Mouse (Mus musculus) megakaryocyte, embryonic 14.5 days (primary cell): ENCODE measurements at regions not wholly inside any gene's neighbourhood (a gene's known extent, or its start where the extent isn't known, plus 50 kb on each side); places are given as distances from the start of the nearest gene placed in this dataset.

Experiments used
- H3K27me3 ChIP-seq: replicated peaks from 2 replicates; pipeline ENCODE3; 2012; ENCODE audit warnings: inconsistent platforms
- H3K36me3 ChIP-seq: replicated peaks from 2 replicates; pipeline ENCODE3; 2012; ENCODE audit warnings: low read length, inconsistent platforms, mixed read lengths
- H3K4me1 ChIP-seq: 2 replicates; pipeline ENCODE4 v1.6.1; 2012; ENCODE audit warnings: inconsistent platforms
- H3K4me3 ChIP-seq: replicated peaks from 2 replicates; pipeline ENCODE3; 2012; ENCODE audit warnings: moderate library complexity, mild to moderate bottlenecking, inconsistent platforms
- H3K9me3 ChIP-seq: 2 replicates; pipeline ENCODE4 v1.6.1; 2012; ENCODE audit warnings: inconsistent platforms
- FLI1 ChIP-seq: IDR thresholded peaks from 2 replicates; pipeline ENCODE4 v1.6.1; 2012; ENCODE audit warnings: low read length, inconsistent platforms, mixed read lengths
- GATA1 ChIP-seq: IDR thresholded peaks from 3 replicates; pipeline ENCODE4 v1.6.1; 2012; ENCODE audit warnings: mixed read lengths, low read length, inconsistent platforms, borderline replicate concordance

DNA sequence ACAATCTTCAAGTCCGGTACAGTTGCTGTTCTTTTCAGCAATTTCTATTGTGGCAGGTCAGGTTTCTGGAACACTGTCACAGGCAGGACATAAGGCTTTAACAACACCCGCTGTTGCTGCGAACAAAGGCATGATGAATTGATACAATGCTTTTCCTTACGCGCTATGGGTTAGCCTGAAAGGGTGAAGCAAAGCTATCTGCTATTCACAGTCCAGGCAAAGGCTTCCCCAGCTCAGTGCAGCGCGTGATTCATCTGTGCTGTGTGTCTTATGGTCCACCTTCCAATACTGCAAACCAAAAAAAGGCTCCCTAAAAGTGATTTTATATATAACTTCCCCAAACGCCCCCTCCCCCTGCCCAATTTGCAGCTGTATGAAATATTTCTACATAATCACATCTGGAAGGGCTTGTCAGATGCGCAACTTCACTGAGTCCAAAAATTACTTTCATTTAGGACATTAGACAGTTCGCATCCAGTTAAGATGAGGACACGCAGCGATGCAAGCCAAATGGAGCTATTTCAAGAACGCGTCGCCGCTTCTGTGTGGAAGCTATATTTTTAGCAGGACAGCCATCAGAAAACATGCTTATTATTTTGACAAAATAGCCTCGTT is 1044.3 kb downstream of the Robo2 start:
- no peak overlapping the region for H3K4me3 ChIP-seq
- TF ChIP-seq FLI1 (no peak), GATA1 (no peak)
- no peaks in the 10 kb centered on the region for H3K4me1 ChIP-seq
- H3K36me3 ChIP-seq = no peaks in the 10 kb centered on the region
- peaks cover 26% of the 10 kb centered on the region for H3K9me3 ChIP-seq
- H3K27me3 ChIP-seq = no peaks in the 10 kb centered on the region

GRCm38 (mm10) chr16:73350698-73351097 is 1042.6 kb downstream of the Robo1 start:
- no peak overlapping the region for H3K4me3 ChIP-seq
- no peaks in the 10 kb centered on the region for H3K27me3 ChIP-seq
- H3K9me3 ChIP-seq = no peaks in the 10 kb centered on the region
- no peak for TF ChIP-seq FLI1
- no peak for TF ChIP-seq GATA1
- no peaks in the 10 kb centered on the region for H3K4me1 ChIP-seq
- H3K36me3 ChIP-seq = no peaks in the 10 kb centered on the region

DNA sequence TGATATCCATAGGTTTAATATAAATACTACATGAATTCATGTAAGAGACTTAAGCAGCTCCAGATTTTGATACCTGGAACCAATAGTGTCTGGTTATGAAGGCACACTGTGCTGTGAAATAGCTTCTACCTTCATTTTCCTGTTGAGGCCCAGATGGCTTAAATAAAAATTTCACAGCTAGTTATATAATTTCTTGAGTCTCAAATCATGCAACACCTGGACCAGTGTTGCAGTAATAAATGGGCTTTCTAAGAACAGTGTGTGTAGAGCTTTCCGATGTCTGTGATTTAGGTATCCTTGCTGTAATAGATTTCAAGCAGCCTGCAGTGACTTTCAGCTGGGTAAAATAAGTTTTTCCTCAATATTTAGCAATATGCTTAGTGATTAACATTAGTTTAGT is 1035.8 kb downstream of the Robo1 start:
- no peaks in the 10 kb centered on the region for H3K36me3 ChIP-seq
- TF ChIP-seq GATA1 (no peak), FLI1 (no peak)
- no peaks in the 10 kb centered on the region; the same call in 1 of the 2 replicates for H3K9me3 ChIP-seq
- no peaks in the 10 kb centered on the region for H3K27me3 ChIP-seq
- H3K4me3 ChIP-seq = no peak overlapping the region
- no peaks in the 10 kb centered on the region for H3K4me1 ChIP-seq

- H3K4me3 ChIP-seq = no peak overlapping the region
- no peaks in the 10 kb centered on the region for H3K27me3 ChIP-seq
- H3K9me3 ChIP-seq = no peaks in the 10 kb centered on the region; the same call in 1 of the 2 replicates
- H3K4me1 ChIP-seq = no peaks in the 10 kb centered on the region
- TF ChIP-seq FLI1 (no peak), GATA1 (no peak)
- H3K36me3 ChIP-seq = no peaks in the 10 kb centered on the region
Measured at GRCm38 (mm10) chr16:73343531-73343930, 1035.4 kb downstream of the Robo1 start.

DNA sequence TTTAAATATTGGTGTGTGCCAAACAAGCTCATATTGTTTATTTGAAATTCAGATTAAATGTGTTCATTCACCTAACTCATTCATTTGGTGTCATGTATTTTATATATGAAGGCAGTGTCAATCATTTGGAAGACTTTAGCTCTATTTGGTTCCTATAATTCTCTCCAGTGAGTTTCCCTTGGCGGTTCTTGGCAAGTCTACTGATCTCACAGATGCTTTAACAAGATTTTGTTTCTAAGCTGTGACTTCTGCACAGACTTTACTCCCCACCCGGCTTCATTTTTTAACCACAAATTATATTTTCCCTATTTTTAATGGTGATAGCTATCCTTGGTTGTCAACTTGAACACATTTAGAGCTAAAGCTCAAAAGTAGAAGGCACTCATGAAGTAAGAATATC is 1009.5 kb downstream of the Robo1 start:
- no peaks in the 10 kb centered on the region for H3K9me3 ChIP-seq
- no peak for TF ChIP-seq FLI1
- no peak for TF ChIP-seq GATA1
- H3K4me3 ChIP-seq = no peak overlapping the region
- no peaks in the 10 kb centered on the region for H3K4me1 ChIP-seq
- H3K27me3 ChIP-seq = no peaks in the 10 kb centered on the region
- no peaks in the 10 kb centered on the region for H3K36me3 ChIP-seq

- Histone ChIP-seq H3K4me3 (no peak overlapping the region), H3K36me3 (no peaks in the 10 kb centered on the region), H3K9me3 (no peaks in the 10 kb centered on the region), H3K4me1 (no peaks in the 10 kb centered on the region), H3K27me3 (no peaks in the 10 kb centered on the region)
- no peak for TF ChIP-seq GATA1
- TF ChIP-seq FLI1 = no peak
Measured at GRCm38 (mm10) chr16:73310096-73310495, 1002.0 kb downstream of the Robo1 start.

DNA sequence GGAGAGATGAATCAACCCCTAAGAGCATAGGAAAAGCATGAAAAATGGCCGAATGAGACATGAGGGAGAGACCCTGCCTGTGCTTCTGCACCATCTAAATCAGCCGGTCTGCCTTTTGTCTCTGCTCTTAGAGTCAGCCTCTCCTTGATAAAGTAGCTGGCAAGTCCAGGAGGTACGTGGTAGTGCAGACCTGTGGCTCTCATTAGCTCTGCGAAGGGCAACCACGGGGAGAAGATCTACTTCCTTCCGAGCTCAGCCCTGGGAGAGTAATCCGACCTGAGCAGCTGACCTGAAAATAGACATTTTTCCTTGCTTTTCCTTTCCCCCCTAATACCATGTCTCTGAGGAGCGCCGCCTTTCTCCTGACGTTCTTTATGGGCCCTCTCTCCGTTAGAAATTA is 971.8 kb downstream of the Robo1 start:
- Histone ChIP-seq H3K4me3 (no peak overlapping the region), H3K4me1 (no peaks in the 10 kb centered on the region), H3K9me3 (peaks cover 16% of the 10 kb centered on the region; the same call in 1 of the 2 replicates), H3K36me3 (no peaks in the 10 kb centered on the region), H3K27me3 (no peaks in the 10 kb centered on the region)
- no peak for TF ChIP-seq FLI1

DNA sequence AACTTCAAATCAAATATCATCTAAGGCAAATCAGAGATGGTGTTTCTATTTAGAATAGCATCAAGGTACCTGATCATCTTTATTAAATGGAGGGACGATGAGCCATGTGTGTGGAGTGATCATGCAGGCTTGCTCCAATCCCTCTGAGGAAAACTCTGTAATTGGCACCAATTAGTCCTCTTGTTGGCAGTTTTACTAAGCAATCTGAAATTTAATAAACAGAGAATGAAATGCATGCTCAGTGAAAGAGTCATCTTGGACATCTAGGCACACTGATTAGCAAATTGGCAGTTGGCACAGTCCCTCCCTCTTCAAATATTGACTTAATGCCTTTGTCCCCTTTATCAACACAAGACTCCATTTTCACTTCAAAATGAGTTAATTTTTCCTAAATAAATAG is 951.6 kb downstream of the Robo1 start:
- H3K9me3 ChIP-seq = no peaks in the 10 kb centered on the region
- TF ChIP-seq GATA1 (no peak), FLI1 (no peak)
- no peaks in the 10 kb centered on the region for H3K27me3 ChIP-seq
- no peaks in the 10 kb centered on the region for H3K36me3 ChIP-seq
- H3K4me1 ChIP-seq = no peaks in the 10 kb centered on the region
- H3K4me3 ChIP-seq = no peak overlapping the region

DNA sequence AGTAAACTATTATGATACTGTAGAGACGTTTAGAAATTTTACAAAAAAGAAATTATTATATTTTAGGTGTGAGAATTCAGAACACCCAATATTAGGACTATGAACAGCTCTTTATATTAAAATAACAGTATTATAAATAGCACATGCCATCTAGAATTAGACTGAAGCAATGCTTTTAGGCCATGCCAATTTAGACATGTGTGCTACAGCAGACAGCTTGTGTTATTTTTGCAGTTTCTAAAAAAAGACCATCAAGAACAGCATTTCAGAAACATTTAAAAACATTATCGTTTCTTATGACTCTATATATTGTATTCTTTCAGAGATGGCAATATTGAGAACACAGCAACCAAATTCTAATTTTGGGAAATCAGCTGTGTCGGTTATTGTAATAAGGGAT is 951.2 kb downstream of the Robo1 start:
- Histone ChIP-seq H3K4me3 (no peak overlapping the region), H3K36me3 (no peaks in the 10 kb centered on the region), H3K9me3 (no peaks in the 10 kb centered on the region), H3K27me3 (no peaks in the 10 kb centered on the region), H3K4me1 (no peaks in the 10 kb centered on the region)
- TF ChIP-seq FLI1 (no peak), GATA1 (no peak)

- Histone ChIP-seq H3K36me3 (no peaks in the 10 kb centered on the region), H3K27me3 (no peaks in the 10 kb centered on the region), H3K4me1 (no peaks in the 10 kb centered on the region), H3K9me3 (0 out of 2 replicates have a peak, but pooled peaks cover 4% of the 10 kb centered on the region), H3K4me3 (no peak overlapping the region)
- no peak for TF ChIP-seq FLI1
- TF ChIP-seq GATA1 = no peak
Measured at GRCm38 (mm10) chr16:73245073-73245590, 937.0 kb downstream of the Robo1 start.

GRCm38 (mm10) chr16:73230599-73230998 is 922.5 kb downstream of the Robo1 start:
- H3K36me3 ChIP-seq = no peaks in the 10 kb centered on the region
- no peaks in the 10 kb centered on the region for H3K27me3 ChIP-seq
- no peak overlapping the region for H3K4me3 ChIP-seq
- no peaks in the 10 kb centered on the region for H3K4me1 ChIP-seq
- no peak for TF ChIP-seq GATA1
- TF ChIP-seq FLI1 = no peak
- H3K9me3 ChIP-seq = peaks cover 22% of the 10 kb centered on the region
